Mouse (Mus musculus): ENCODE results near the gene Trip12. TPM values are rescaled to one million over a fixed set of nuclear protein-coding genes. Genes with fewer than 3 reads are reported as not detected.
A peak's percentile ranks its signal among the peaks of the same experiment; 100 is the strongest.

Gene Trip12
- polyA plus RNA-seq, 1 experiment from 2014 or later = 159 TPM

DNA sequence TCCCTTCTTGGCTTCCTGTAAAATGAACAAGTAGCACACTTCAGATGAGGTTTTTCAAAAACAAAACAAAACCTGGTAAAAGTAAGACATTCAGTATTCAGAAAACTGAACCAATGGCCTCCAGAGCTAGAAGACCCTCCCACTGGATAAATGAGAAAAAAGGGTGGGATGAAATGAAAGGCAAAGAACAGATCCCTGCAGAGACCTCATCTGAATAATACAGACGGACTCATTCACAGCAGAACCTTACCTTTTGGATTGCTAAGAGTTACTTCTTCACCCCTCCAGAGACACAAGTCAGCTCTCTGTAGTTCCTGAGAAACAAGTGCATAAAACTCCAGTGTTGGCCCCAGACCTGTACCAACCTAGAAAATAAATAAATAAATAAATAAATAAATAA is 108.6 kb downstream of the Trip12 start:
- H3K27me3 ChIP-seq = no peaks in the 10 kb centered on the region
- no peak for ATAC-seq
- DNase-seq (ENCODE audit: low read depth, low spot score) = no peak
- in situ Hi-C loops (cut with MboI; ENCODE audit: low pct_unique_long_range_greater_than_20kb) = no loop called here
- ChIA-PET CTCF (interaction anchor here (1.2 to 1.7 kb wide), 4 partner anchors 9 to 156 kb away, joined by 3 to 4 read pairs (median 3); no protein-coding TSS in a partner anchor), POLR2A (no interaction called here)
- no peak for TF ChIP-seq CTCF (IDR thresholded peaks at IDR 0.05)

GRCm38 (mm10) chr1:84722841-84723240 is 117.5 kb downstream of the Trip12 start:
- in situ Hi-C loops (cut with MboI; ENCODE audit: low pct_unique_long_range_greater_than_20kb) = loop anchor here (25.0 kb wide), 1 partner anchor 986 kb away; no protein-coding TSS in a partner anchor
- ChIA-PET POLR2A (no interaction called here), CTCF (no interaction called here)
- no peaks in the 10 kb centered on the region for H3K27me3 ChIP-seq
- no peak for TF ChIP-seq CTCF (IDR thresholded peaks at IDR 0.05)
- ATAC-seq (no peak), DNase-seq (ENCODE audit: low read depth, low spot score) (no peak)

- no peaks in the 10 kb centered on the region for H3K27me3 ChIP-seq
- in situ Hi-C loops (cut with MboI; ENCODE audit: low pct_unique_long_range_greater_than_20kb) = loop anchor here (25.0 kb wide), 1 partner anchor 985 kb away; no protein-coding TSS in a partner anchor
- ChIA-PET POLR2A (no interaction called here), CTCF (no interaction called here)
- ATAC-seq = no peak
- no peak for DNase-seq (ENCODE audit: low read depth, low spot score)
- TF ChIP-seq CTCF (IDR thresholded peaks at IDR 0.05) = no peak
Observed at GRCm38 (mm10) chr1:84722371-84722770, 117.9 kb downstream of the Trip12 start.

GRCm38 (mm10) chr1:84721942-84722341 is 118.4 kb downstream of the Trip12 start:
- TF ChIP-seq CTCF (IDR thresholded peaks at IDR 0.05) = no peak
- ChIA-PET POLR2A (no interaction called here), CTCF (no interaction called here)
- in situ Hi-C loops (cut with MboI; ENCODE audit: low pct_unique_long_range_greater_than_20kb) = loop anchor here (25.0 kb wide), 1 partner anchor 985 kb away; no protein-coding TSS in a partner anchor
- DNase-seq (ENCODE audit: low read depth, low spot score) (no peak), ATAC-seq (no peak)
- no peaks in the 10 kb centered on the region for H3K27me3 ChIP-seq

GRCm38 (mm10) chr1:84709810-84710785 is 130.2 kb downstream of the Trip12 start:
- no peak for TF ChIP-seq CTCF (IDR thresholded peaks at IDR 0.05)
- ChIA-PET CTCF (interaction anchor here (1.1 to 2.0 kb wide), 2 partner anchors 12 to 18 kb away, joined by 3 to 4 read pairs; no protein-coding TSS in a partner anchor), POLR2A (no interaction called here)
- DNase-seq (ENCODE audit: low read depth, low spot score) = no peak
- H3K27me3 ChIP-seq = peaks cover 33% of the 10 kb centered on the region
- in situ Hi-C loops (cut with MboI; ENCODE audit: low pct_unique_long_range_greater_than_20kb) = loop anchor here (25.0 kb wide), 1 partner anchor 973 kb away; no protein-coding TSS in a partner anchor
- no peak for ATAC-seq

DNA sequence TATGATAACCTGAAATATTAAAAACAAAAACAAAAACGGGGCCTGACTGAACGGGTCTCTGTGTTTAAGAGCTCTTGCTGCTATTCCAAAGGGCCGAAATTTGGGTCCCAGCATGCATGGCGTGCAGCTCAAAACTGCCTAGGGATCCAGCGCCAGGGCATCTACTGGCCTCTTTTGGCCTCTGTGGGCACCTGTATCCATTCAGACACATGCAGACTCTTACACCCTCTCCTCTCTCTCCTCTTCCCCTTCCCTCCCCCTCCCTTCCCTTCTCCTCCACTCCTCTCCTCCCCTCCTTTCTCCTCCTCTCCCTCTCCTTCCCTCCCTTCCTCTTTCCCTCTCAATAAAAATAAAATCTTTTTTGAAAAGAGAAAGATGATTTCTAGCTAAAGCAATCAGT is 130.9 kb downstream of the Trip12 start:
- in situ Hi-C loops (cut with MboI; ENCODE audit: low pct_unique_long_range_greater_than_20kb) = loop anchor here (25.0 kb wide), 1 partner anchor 972 kb away; no protein-coding TSS in a partner anchor
- POLR2A ChIA-PET = no interaction called here
- no peak for ATAC-seq

DNA sequence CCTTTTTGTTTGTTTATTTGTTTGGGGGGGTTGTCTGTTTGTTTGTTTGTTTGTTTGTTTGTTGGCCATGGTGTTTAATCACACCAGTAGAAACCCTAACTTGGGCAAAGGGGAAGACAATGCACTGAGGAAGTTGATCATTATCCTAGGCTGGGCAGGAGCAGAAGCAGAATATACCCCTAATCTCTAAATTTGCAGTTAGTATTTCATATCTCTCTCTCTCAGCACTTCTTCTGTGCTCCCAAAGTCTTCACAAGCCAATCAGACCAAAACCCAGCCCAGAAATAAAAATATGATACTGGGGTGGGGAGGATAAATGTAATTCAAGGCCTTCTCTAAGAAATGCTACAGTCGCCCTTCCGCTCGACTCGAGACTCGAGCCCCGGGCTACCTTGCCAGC is 140.1 kb downstream of the Trip12 start:
- H3K27me3 ChIP-seq = peaks cover 16% of the 10 kb centered on the region
- POLR2A ChIA-PET = no interaction called here
- DNase-seq (ENCODE audit: low read depth, low spot score) (no peak), ATAC-seq (no peak)
- CTCF ChIA-PET = no interaction called here
- TF ChIP-seq CTCF (IDR thresholded peaks at IDR 0.05) = no peak
- in situ Hi-C loops (cut with MboI; ENCODE audit: low pct_unique_long_range_greater_than_20kb) = loop anchor here (25.0 kb wide), 1 partner anchor 963 kb away; no protein-coding TSS in a partner anchor

More for the DNA sequence above, 130.9 kb downstream of the Trip12 start:
- no peak for DNase-seq (ENCODE audit: low read depth, low spot score)
- CTCF ChIA-PET = interaction anchor here (2.0 kb wide), 1 partner anchor 18 kb away, joined by 4 read pairs; no protein-coding TSS in a partner anchor
- H3K27me3 ChIP-seq = peaks cover 33% of the 10 kb centered on the region
- TF ChIP-seq CTCF (IDR thresholded peaks at IDR 0.05) = no peak

GRCm38 (mm10) chr1:84697136-84697535 is 143.2 kb downstream of the Trip12 start:
- no peak for ATAC-seq
- POLR2A ChIA-PET = no interaction called here
- DNase-seq (ENCODE audit: low read depth, low spot score) = no peak
- peak; percentile 64 for TF ChIP-seq CTCF (IDR thresholded peaks at IDR 0.05)
- H3K27me3 ChIP-seq = peaks cover 37% of the 10 kb centered on the region
- in situ Hi-C loops (cut with MboI; ENCODE audit: low pct_unique_long_range_greater_than_20kb) = no loop called here
- CTCF ChIA-PET = interaction anchor here (1.0 kb wide), 1 partner anchor 953 kb away, joined by 4 read pairs; no protein-coding TSS in a partner anchor

DNA sequence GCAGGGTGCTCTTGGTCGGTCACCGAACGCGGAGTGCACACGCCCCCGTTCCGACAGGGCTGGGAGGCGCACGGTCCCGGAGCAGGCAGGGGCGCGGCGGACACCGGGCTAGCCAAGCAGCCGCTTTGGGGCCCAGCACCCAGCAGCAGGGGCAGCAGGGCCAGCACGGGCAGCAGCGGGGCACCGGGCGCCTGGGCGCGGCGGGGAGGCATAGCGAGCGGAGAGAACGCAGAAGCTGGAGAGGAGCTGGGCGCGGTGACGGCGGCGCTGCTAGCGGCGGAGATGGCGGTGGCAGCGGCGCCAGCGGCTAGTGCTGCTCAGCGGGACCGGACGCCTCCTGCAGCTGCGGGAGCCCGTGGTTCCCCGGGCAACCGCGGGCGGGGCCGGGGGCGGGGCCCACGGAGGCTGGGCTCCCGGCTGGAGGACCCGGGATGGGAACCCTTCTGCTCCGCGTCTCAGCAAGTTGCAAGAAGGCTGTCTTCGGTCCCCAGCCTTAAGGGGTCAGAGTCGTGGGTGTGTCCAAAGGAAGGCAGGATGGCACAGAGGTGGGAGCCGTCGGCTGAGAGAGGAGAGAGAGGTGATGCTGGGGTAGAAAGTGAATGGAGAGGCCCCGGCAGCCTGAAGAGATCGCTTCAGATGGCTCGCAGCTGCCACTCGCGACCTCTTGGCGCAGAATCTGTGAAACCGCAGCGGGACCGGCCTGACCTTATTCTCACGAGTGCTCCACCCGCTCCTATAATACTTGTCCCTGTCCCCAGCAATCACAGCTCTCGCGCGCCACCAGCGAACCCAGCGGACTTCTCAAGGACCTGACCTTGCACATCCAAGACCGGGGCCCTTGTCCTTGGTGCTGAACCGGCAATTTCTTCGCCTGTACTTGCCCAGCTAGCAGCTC is 144.6 kb downstream of the Trip12 start, which contains the start of gene Dner:
Gene Dner (minus strand): TSS at position 705 of the 895 bp plus-strand sequence.
- in situ Hi-C loops (cut with MboI; ENCODE audit: low pct_unique_long_range_greater_than_20kb) = no loop called here
- peak; percentile 25 for DNase-seq (ENCODE audit: low read depth, low spot score)
- CTCF ChIA-PET = interaction anchor here (1.0 kb wide), 1 partner anchor 952 kb away, joined by 4 read pairs; no protein-coding TSS in a partner anchor
- POLR2A ChIA-PET = no interaction called here
- peaks cover 48% of the 10 kb centered on the region for H3K27me3 ChIP-seq
- peak; percentile 84 for ATAC-seq
- TF ChIP-seq CTCF (IDR thresholded peaks at IDR 0.05) = peak; percentile 39
